Mouse (Mus musculus): ENCODE measurements at regions not wholly inside any gene's neighbourhood (a gene's known extent, or its start where the extent isn't known, plus 50 kb on each side); places are given as distances from the start of the nearest gene placed in this dataset.
"Not testable (repeated sequence)": the region's sequence is repeated elsewhere in the genome, so short reads cannot be mapped to it uniquely, and the experiment has no call there.

GRCm38 (mm10) chr13:75377717-75378116, 288.1 kb downstream of the Pcsk1 start:
- no peak overlapping the region for H3K9ac ChIP-seq
- DNase-seq (no peak), ATAC-seq (ENCODE audit: insufficient read depth) (no peak)
- TF ChIP-seq CTCF (IDR thresholded peaks at IDR 0.05; ENCODE audit: low read depth), result no peak
- H3K36me3 ChIP-seq (ENCODE audit: insufficient read depth), result no peaks in the 10 kb centered on the region
- no peaks in the 10 kb centered on the region for H3K27me3 ChIP-seq (ENCODE audit: insufficient read depth, low read length)
- H3K4me1 ChIP-seq (ENCODE audit: insufficient read depth), result no peaks in the 10 kb centered on the region
- no peaks in the 10 kb centered on the region for H3K9me3 ChIP-seq (ENCODE audit: low read depth, low read length)
- no peak overlapping the region for H3K4me2 ChIP-seq
- H3K4me3 ChIP-seq (ENCODE audit: low read depth, low read length), result no peak overlapping the region
- no peak overlapping the region for H3K27ac ChIP-seq (ENCODE audit: low read depth)
- WGBS, result 63% methylated on average over 1 of the region's 1 CpGs

- Histone ChIP-seq H3K9ac (no peak overlapping the region), H3K4me3 (ENCODE audit: low read depth, low read length) (no peak overlapping the region), H3K4me1 (ENCODE audit: insufficient read depth) (no peaks in the 10 kb centered on the region), H3K4me2 (no peak overlapping the region), H3K9me3 (ENCODE audit: low read depth, low read length) (no peaks in the 10 kb centered on the region), H3K27ac (ENCODE audit: low read depth) (no peak overlapping the region), H3K36me3 (ENCODE audit: insufficient read depth) (no peaks in the 10 kb centered on the region), H3K27me3 (ENCODE audit: insufficient read depth, low read length) (no peaks in the 10 kb centered on the region)
- no peak for ATAC-seq (ENCODE audit: insufficient read depth)
- DNase-seq, result no peak
- 57% methylated on average over 4 of the region's 4 CpGs for WGBS
- TF ChIP-seq CTCF (IDR thresholded peaks at IDR 0.05; ENCODE audit: low read depth), result no peak
Measured at GRCm38 (mm10) chr13:75384631-75385340, 295.2 kb downstream of the Pcsk1 start.

DNA sequence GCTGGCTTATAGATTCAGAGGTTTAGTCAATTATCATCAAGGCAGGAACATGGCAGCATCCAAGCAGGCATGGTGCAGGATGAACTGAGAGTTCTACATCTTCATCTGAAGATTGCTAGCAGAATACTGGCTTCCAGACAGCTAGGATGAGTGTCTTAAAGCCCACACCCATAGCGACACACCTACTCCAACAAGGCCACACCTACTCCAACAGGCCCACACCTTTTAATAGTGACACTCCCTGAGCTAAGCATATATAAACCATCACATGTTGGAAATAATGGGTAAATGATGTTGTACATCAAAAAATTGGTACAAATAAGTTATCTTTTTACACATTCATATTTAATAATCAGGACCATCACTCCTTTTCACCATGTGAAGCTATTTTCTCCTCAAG, 299.6 kb downstream of the Pcsk1 start:
- TF ChIP-seq CTCF (IDR thresholded peaks at IDR 0.05; ENCODE audit: low read depth), result no peak
- H3K4me2 ChIP-seq, result no peak overlapping the region
- no peaks in the 10 kb centered on the region for H3K4me1 ChIP-seq (ENCODE audit: insufficient read depth)
- H3K4me3 ChIP-seq (ENCODE audit: low read depth, low read length), result no peak overlapping the region
- no peak overlapping the region for H3K27ac ChIP-seq (ENCODE audit: low read depth)
- no peak overlapping the region for H3K9ac ChIP-seq
- no peak for ATAC-seq (ENCODE audit: insufficient read depth)
- no peaks in the 10 kb centered on the region for H3K27me3 ChIP-seq (ENCODE audit: insufficient read depth, low read length)
- DNase-seq, result no peak
- 62% methylated on average over 1 of the region's 1 CpGs for WGBS
- H3K9me3 ChIP-seq (ENCODE audit: low read depth, low read length), result no peaks in the 10 kb centered on the region
- no peaks in the 10 kb centered on the region for H3K36me3 ChIP-seq (ENCODE audit: insufficient read depth)

DNA sequence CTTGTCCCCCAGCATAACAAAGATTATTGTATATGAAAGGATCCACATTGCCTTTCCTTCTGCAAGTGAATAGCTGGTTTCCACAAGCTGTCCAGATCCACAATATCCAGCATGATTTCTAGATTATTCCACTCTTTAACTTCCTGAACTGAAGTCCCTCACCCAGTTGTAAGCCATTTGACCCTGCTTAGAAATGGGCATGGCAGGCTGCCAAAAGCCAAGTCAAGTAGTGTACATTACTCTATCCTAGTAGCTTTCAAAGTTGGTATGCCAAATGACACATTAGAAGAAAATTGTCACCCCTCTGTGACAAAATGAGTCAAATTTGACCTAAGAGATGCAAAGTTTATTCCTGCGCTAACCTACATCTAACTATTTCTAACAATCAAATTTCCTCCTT, 300.6 kb downstream of the Pcsk1 start:
- ATAC-seq (ENCODE audit: insufficient read depth), result 0 out of 2 replicates have a peak, but pooled peaks have one; percentile 44
- no peak overlapping the region for H3K4me3 ChIP-seq (ENCODE audit: low read depth, low read length)
- no peaks in the 10 kb centered on the region for H3K27me3 ChIP-seq (ENCODE audit: insufficient read depth, low read length)
- no peak for TF ChIP-seq CTCF (IDR thresholded peaks at IDR 0.05; ENCODE audit: low read depth)
- 81% methylated on average over 1 of the region's 1 CpGs for WGBS
- no peaks in the 10 kb centered on the region for H3K4me1 ChIP-seq (ENCODE audit: insufficient read depth)
- no peaks in the 10 kb centered on the region for H3K36me3 ChIP-seq (ENCODE audit: insufficient read depth)
- H3K27ac ChIP-seq (ENCODE audit: low read depth), result no peak overlapping the region
- H3K9ac ChIP-seq, result no peak overlapping the region
- no peaks in the 10 kb centered on the region for H3K9me3 ChIP-seq (ENCODE audit: low read depth, low read length)
- peak; percentile 61 for DNase-seq
- no peak overlapping the region for H3K4me2 ChIP-seq

DNA sequence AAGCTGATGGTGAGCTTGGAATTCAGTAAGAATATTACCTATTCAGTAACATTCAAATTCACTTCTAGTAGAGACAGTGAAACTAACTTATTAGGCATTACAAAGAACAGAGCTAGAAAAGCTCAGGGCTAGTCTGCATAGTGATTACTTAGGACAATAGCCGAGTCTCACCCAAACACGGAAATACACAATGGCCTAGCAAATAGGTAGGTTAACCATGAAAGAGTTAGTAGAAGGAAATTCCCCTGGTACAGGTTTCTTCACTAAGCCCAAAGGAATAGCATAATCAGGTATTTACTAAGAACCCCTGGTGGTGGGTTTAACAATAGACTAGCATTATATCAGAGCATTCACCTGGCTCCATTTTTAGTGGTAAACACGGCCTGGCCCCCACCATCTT, 306.7 kb upstream of the Ell2 start:
- 88% methylated on average over 3 of the region's 3 CpGs for WGBS
- not testable (repeated sequence) for H3K36me3 ChIP-seq (ENCODE audit: insufficient read depth); H3K4me2 ChIP-seq; H3K9ac ChIP-seq; H3K27ac ChIP-seq (ENCODE audit: low read depth); DNase-seq; H3K4me1 ChIP-seq (ENCODE audit: insufficient read depth); H3K4me3 ChIP-seq (ENCODE audit: low read depth, low read length); H3K9me3 ChIP-seq (ENCODE audit: low read depth, low read length); H3K27me3 ChIP-seq (ENCODE audit: insufficient read depth, low read length); ATAC-seq (ENCODE audit: insufficient read depth)

- no peak for TF ChIP-seq CTCF (IDR thresholded peaks at IDR 0.05; ENCODE audit: low read depth)
- DNase-seq (no peak), ATAC-seq (ENCODE audit: insufficient read depth) (no peak)
- WGBS, result 59% methylated on average over 2 of the region's 2 CpGs
- Histone ChIP-seq H3K4me1 (ENCODE audit: insufficient read depth) (no peaks in the 10 kb centered on the region), H3K36me3 (ENCODE audit: insufficient read depth) (no peaks in the 10 kb centered on the region), H3K9ac (no peak overlapping the region), H3K27me3 (ENCODE audit: insufficient read depth, low read length) (no peaks in the 10 kb centered on the region), H3K27ac (ENCODE audit: low read depth) (no peak overlapping the region), H3K4me3 (ENCODE audit: low read depth, low read length) (no peak overlapping the region), H3K4me2 (no peak overlapping the region), H3K9me3 (ENCODE audit: low read depth, low read length) (no peaks in the 10 kb centered on the region)
Measured at GRCm38 (mm10) chr13:75420726-75421125, 285.8 kb upstream of the Ell2 start.

- no peaks in the 10 kb centered on the region for H3K9me3 ChIP-seq (ENCODE audit: low read depth, low read length)
- H3K27ac ChIP-seq (ENCODE audit: low read depth), result no peak overlapping the region
- H3K4me3 ChIP-seq (ENCODE audit: low read depth, low read length), result no peak overlapping the region
- TF ChIP-seq CTCF (IDR thresholded peaks at IDR 0.05; ENCODE audit: low read depth), result no peak
- H3K36me3 ChIP-seq (ENCODE audit: insufficient read depth), result no peaks in the 10 kb centered on the region
- 71% methylated on average over 3 of the region's 3 CpGs for WGBS
- no peaks in the 10 kb centered on the region for H3K4me1 ChIP-seq (ENCODE audit: insufficient read depth)
- H3K9ac ChIP-seq, result no peak overlapping the region
- DNase-seq (no peak), ATAC-seq (ENCODE audit: insufficient read depth) (no peak)
- H3K4me2 ChIP-seq, result no peak overlapping the region
- no peaks in the 10 kb centered on the region for H3K27me3 ChIP-seq (ENCODE audit: insufficient read depth, low read length)
Measured at GRCm38 (mm10) chr13:75426971-75427370, 279.6 kb upstream of the Ell2 start.

All from lung, embryonic 14.5 days (tissue).